ENCODE assay signal across 31 mouse cellular contexts in genomic region chr12:98075580-98075979, GRCm38 (mm10).
"Had no signal": no experiment of that assay in that cellular context is flagged by ENCODE, and none has a peak within 500 bp of the region (broad histone marks: within the 10 kb centered on the region; RNA-seq: fewer than 3 reads in every experiment).

No protein-coding gene starts in this region.

- H3K9me3 ChIP-seq: limb, embryonic 10.5 days; limb, embryonic 12.5 days; limb, embryonic 13.5 days; limb, embryonic 15.5 days; liver, embryonic 12.5 days; liver, embryonic 13.5 days; liver, embryonic 15.5 days; lung, embryonic 15.5 days; midbrain, embryonic 12.5 days; midbrain, embryonic 13.5 days; midbrain, embryonic 15.5 days; neural tube, embryonic 12.5 days had no signal

- H3K27ac ChIP-seq: left cerebral cortex, adult 2 months; limb, embryonic 10.5 days; limb, embryonic 12.5 days; limb, embryonic 13.5 days; limb, embryonic 15.5 days; liver, embryonic 12.5 days; liver, embryonic 13.5 days; liver, embryonic 14.5 days; liver, embryonic 15.5 days; lung, embryonic 15.5 days; macrophage; midbrain, embryonic 12.5 days; midbrain, embryonic 13.5 days; midbrain, embryonic 15.5 days; neural tube, embryonic 12.5 days had no signal

- ATAC-seq: liver, embryonic 12.5 days; liver, postnatal 0 days; lung, postnatal 0 days; midbrain, embryonic 13.5 days; midbrain, embryonic 15.5 days; midbrain, embryonic 16.5 days had no signal

- H3K4me2 ChIP-seq: limb, embryonic 12.5 days; limb, embryonic 13.5 days; limb, embryonic 15.5 days; liver, embryonic 11.5 days; liver, embryonic 12.5 days; liver, embryonic 13.5 days; liver, embryonic 15.5 days; lung, embryonic 14.5 days; lung, embryonic 15.5 days; midbrain, embryonic 12.5 days; midbrain, embryonic 13.5 days; midbrain, embryonic 15.5 days; neural tube, embryonic 12.5 days had no signal

- H3K27me3 ChIP-seq: limb, embryonic 12.5 days; limb, embryonic 13.5 days; limb, embryonic 15.5 days; liver, embryonic 12.5 days; liver, embryonic 13.5 days; liver, embryonic 15.5 days; lung, embryonic 15.5 days; megakaryocyte, embryonic 14.5 days; midbrain, embryonic 12.5 days; midbrain, embryonic 13.5 days; midbrain, embryonic 15.5 days; neural tube, embryonic 12.5 days had no signal

- H3K9ac ChIP-seq: limb, embryonic 12.5 days; limb, embryonic 13.5 days; limb, embryonic 15.5 days; liver, embryonic 12.5 days; liver, embryonic 13.5 days; liver, embryonic 14.5 days; liver, embryonic 15.5 days; liver, postnatal 0 days; lung, embryonic 14.5 days; lung, embryonic 15.5 days; midbrain, embryonic 12.5 days; midbrain, embryonic 13.5 days; midbrain, embryonic 15.5 days; neural tube, embryonic 12.5 days had no signal

- H3K36me3 ChIP-seq: limb, embryonic 10.5 days; limb, embryonic 12.5 days; limb, embryonic 13.5 days; limb, embryonic 15.5 days; liver, embryonic 12.5 days; liver, embryonic 13.5 days; liver, embryonic 15.5 days; lung, embryonic 15.5 days; midbrain, embryonic 12.5 days; midbrain, embryonic 13.5 days; midbrain, embryonic 15.5 days; neural tube, embryonic 12.5 days had no signal

- DNase-seq: left cerebral cortex, postnatal 4 days; liver; liver, embryonic 13.5 days; liver, postnatal 0 days; lung, adult 18-20 months; lung, adult 2 months; lung, embryonic 14.5 days; lung, postnatal 10 days; lung, postnatal 14 days; lung, postnatal 36 days; lung, postnatal 4 days; midbrain, embryonic 14.5 days had no signal

- H3K4me3 ChIP-seq: left cerebral cortex, adult 2 months; limb, embryonic 10.5 days; limb, embryonic 12.5 days; limb, embryonic 13.5 days; limb, embryonic 15.5 days; liver, embryonic 12.5 days; liver, embryonic 13.5 days; liver, embryonic 15.5 days; lung, embryonic 15.5 days; megakaryocyte, embryonic 14.5 days; midbrain, embryonic 12.5 days; midbrain, embryonic 13.5 days; midbrain, embryonic 15.5 days; myocyte; neural tube, embryonic 12.5 days had no signal

- H3K4me1 ChIP-seq: limb, embryonic 10.5 days; limb, embryonic 12.5 days; limb, embryonic 13.5 days; limb, embryonic 15.5 days; liver, embryonic 12.5 days; liver, embryonic 13.5 days; liver, embryonic 15.5 days; lung, embryonic 15.5 days; midbrain, embryonic 12.5 days; midbrain, embryonic 13.5 days; midbrain, embryonic 15.5 days; neural tube, embryonic 12.5 days had no signal
